Mouse (Mus musculus): ENCODE results near the gene Tmtc4. TPM values are rescaled to one million over a fixed set of nuclear protein-coding genes. Genes with fewer than 3 reads are reported as not detected.

Gene Tmtc4
- polyA plus RNA-seq, 1 experiment from 2014 or later = 30.6 TPM

- Histone ChIP-seq H3K27ac (no peak overlapping the region), H3K4me1 (no peaks in the 10 kb centered on the region), H3K36me3 (no peaks in the 10 kb centered on the region), H3K9me3 (no peaks in the 10 kb centered on the region), H3K4me2 (no peak overlapping the region), H3K9ac (no peak overlapping the region), H3K27me3 (no peaks in the 10 kb centered on the region), H3K4me3 (no peak overlapping the region)
- no peak for ATAC-seq (ENCODE audit: insufficient number of reproducible peaks, insufficient read depth, low FRiP score, low TSS enrichment, low read depth)
- 93% methylated on average over 2 of the region's 2 CpGs for WGBS
Measured at GRCm38 (mm10) chr14:122993935-122994334, 10.1 kb upstream of the Tmtc4 start.

- Histone ChIP-seq H3K9me3 (no peaks in the 10 kb centered on the region), H3K36me3 (no peaks in the 10 kb centered on the region), H3K27ac (no peak overlapping the region), H3K4me1 (no peaks in the 10 kb centered on the region), H3K4me3 (no peak overlapping the region), H3K9ac (no peak overlapping the region), H3K4me2 (no peak overlapping the region), H3K27me3 (no peaks in the 10 kb centered on the region)
- peak; percentile 67; the same call in 1 of the 2 replicates for ATAC-seq (ENCODE audit: insufficient number of reproducible peaks, insufficient read depth, low FRiP score, low TSS enrichment, low read depth)
- whole genome bisulfite sequencing = 49% methylated on average over 6 of the region's 6 CpGs
Measured at GRCm38 (mm10) chr14:122992937-122993336, 9.1 kb upstream of the Tmtc4 start.

GRCm38 (mm10) chr14:122990521-122991052, 6.8 kb upstream of the Tmtc4 start:
- no peak overlapping the region for H3K4me3 ChIP-seq
- H3K4me2 ChIP-seq = no peak overlapping the region
- H3K9ac ChIP-seq = no peak overlapping the region
- WGBS = 77% methylated on average over 4 of the region's 4 CpGs
- no peaks in the 10 kb centered on the region for H3K4me1 ChIP-seq
- no peak overlapping the region for H3K27ac ChIP-seq
- no peaks in the 10 kb centered on the region for H3K9me3 ChIP-seq
- no peaks in the 10 kb centered on the region for H3K27me3 ChIP-seq
- no peak for ATAC-seq (ENCODE audit: insufficient number of reproducible peaks, insufficient read depth, low FRiP score, low TSS enrichment, low read depth)
- H3K36me3 ChIP-seq = no peaks in the 10 kb centered on the region

DNA sequence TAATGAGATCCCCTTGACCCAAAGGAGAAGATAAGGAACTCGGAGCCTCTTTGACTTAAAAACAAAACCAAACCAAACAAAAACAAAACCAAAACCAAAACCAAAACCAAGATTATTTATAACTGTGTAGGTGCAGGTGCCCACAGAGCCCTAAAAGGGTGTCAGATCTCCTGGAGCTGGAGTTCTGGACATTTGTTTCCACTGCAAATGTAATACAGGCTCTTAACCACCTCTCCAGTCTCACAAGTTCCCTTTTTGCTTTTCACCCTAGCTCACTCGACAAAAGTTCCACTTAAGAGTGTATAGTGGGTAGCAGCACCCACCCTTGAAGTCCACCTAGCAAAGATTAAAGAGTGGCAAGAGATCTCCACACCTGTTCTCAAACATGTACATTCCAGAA, 2.6 kb upstream of the Tmtc4 start:
- Histone ChIP-seq H3K36me3 (no peaks in the 10 kb centered on the region), H3K9ac (no peak overlapping the region), H3K4me2 (no peak overlapping the region), H3K27me3 (no peaks in the 10 kb centered on the region), H3K9me3 (no peaks in the 10 kb centered on the region), H3K27ac (no peak overlapping the region), H3K4me1 (peaks cover 18% of the 10 kb centered on the region), H3K4me3 (no peak overlapping the region)
- no peak for ATAC-seq (ENCODE audit: insufficient number of reproducible peaks, insufficient read depth, low FRiP score, low TSS enrichment, low read depth)
- WGBS = 78% methylated on average over 2 of the region's 2 CpGs

DNA sequence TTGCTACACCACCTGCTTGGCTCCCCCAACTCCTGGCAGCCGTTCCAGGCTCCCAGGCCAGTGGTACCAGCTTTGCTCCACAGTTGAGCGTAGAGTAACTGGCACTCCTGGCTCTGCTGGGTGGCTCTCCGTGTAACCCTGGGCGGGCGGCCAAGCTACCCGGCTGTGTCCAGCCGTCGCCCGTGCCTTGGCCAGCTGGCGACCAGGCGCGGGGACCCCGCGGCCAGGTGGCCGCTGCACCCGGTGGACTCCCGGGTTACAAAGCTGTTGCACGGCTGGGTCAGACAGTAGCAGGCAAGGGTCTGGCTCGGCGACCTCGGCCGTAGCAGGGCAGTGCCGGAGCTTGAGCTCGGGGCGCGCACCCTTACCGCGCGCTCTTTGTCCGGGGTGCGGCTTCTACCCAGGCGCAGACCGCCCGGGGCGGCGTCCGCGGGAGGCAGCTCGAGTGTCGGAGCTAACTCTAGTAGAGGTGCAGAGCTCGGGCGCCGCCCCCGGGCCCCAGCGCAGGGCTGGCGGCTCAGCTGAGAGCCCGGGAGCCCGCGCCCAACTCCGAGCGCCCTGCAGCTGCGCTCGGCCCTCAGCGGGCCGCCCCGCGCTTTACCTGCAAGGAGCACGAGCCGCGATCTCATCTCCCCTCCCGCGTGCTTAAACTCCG, 1.1 kb downstream of the Tmtc4 start:
- Histone ChIP-seq H3K9me3 (no peaks in the 10 kb centered on the region), H3K36me3 (peaks cover 2% of the 10 kb centered on the region), H3K27me3 (no peaks in the 10 kb centered on the region), H3K4me2 (peak overlapping the region; percentile 77), H3K9ac (peak overlapping the region; percentile 92), H3K4me1 (peaks cover 23% of the 10 kb centered on the region), H3K4me3 (peak overlapping the region; percentile 74), H3K27ac (peak overlapping the region; percentile 95)
- ATAC-seq (ENCODE audit: insufficient number of reproducible peaks, insufficient read depth, low FRiP score, low TSS enrichment, low read depth) = peak; percentile 82
- 0% methylated on average over 42 of the region's 63 CpGs for WGBS

GRCm38 (mm10) chr14:122981831-122982485, 1.9 kb downstream of the Tmtc4 start:
- 22% methylated on average over 8 of the region's 8 CpGs for WGBS
- Histone ChIP-seq H3K4me1 (peaks cover 23% of the 10 kb centered on the region), H3K27ac (peak overlapping the region; percentile 95; the same call in 1 of the 2 replicates), H3K27me3 (no peaks in the 10 kb centered on the region), H3K9ac (peak overlapping the region; percentile 92), H3K4me3 (peak overlapping the region; percentile 74), H3K36me3 (peaks cover 5% of the 10 kb centered on the region), H3K4me2 (peak overlapping the region; percentile 77), H3K9me3 (no peaks in the 10 kb centered on the region)
- ATAC-seq (ENCODE audit: insufficient number of reproducible peaks, insufficient read depth, low FRiP score, low TSS enrichment, low read depth) = no peak

- no peak overlapping the region for H3K27ac ChIP-seq
- peaks cover 19% of the 10 kb centered on the region for H3K4me1 ChIP-seq
- no peak overlapping the region for H3K4me2 ChIP-seq
- no peak overlapping the region for H3K4me3 ChIP-seq
- no peaks in the 10 kb centered on the region for H3K27me3 ChIP-seq
- 89% methylated on average over 3 of the region's 3 CpGs for WGBS
- no peaks in the 10 kb centered on the region for H3K9me3 ChIP-seq
- ATAC-seq (ENCODE audit: insufficient number of reproducible peaks, insufficient read depth, low FRiP score, low TSS enrichment, low read depth) = no peak
- peaks cover 5% of the 10 kb centered on the region for H3K36me3 ChIP-seq
- no peak overlapping the region for H3K9ac ChIP-seq
Measured at GRCm38 (mm10) chr14:122978871-122979270, 5.0 kb downstream of the Tmtc4 start.

- Histone ChIP-seq H3K9me3 (no peaks in the 10 kb centered on the region), H3K4me2 (no peak overlapping the region), H3K27ac (no peak overlapping the region), H3K27me3 (no peaks in the 10 kb centered on the region), H3K36me3 (peaks cover 14% of the 10 kb centered on the region), H3K4me3 (no peak overlapping the region), H3K4me1 (peaks cover 16% of the 10 kb centered on the region), H3K9ac (no peak overlapping the region)
- WGBS = 87% methylated on average over 1 of the region's 1 CpGs
- no peak for ATAC-seq (ENCODE audit: insufficient number of reproducible peaks, insufficient read depth, low FRiP score, low TSS enrichment, low read depth)
Measured at GRCm38 (mm10) chr14:122977797-122978140, 6.1 kb downstream of the Tmtc4 start.

- no peak for ATAC-seq (ENCODE audit: insufficient number of reproducible peaks, insufficient read depth, low FRiP score, low TSS enrichment, low read depth)
- Histone ChIP-seq H3K9me3 (no peaks in the 10 kb centered on the region), H3K27me3 (no peaks in the 10 kb centered on the region), H3K27ac (no peak overlapping the region), H3K4me3 (no peak overlapping the region), H3K4me2 (no peak overlapping the region), H3K4me1 (peaks cover 13% of the 10 kb centered on the region), H3K36me3 (peaks cover 19% of the 10 kb centered on the region), H3K9ac (no peak overlapping the region)
- WGBS = 83% methylated on average over 9 of the region's 9 CpGs
Measured at GRCm38 (mm10) chr14:122977056-122977796, 6.6 kb downstream of the Tmtc4 start.

DNA sequence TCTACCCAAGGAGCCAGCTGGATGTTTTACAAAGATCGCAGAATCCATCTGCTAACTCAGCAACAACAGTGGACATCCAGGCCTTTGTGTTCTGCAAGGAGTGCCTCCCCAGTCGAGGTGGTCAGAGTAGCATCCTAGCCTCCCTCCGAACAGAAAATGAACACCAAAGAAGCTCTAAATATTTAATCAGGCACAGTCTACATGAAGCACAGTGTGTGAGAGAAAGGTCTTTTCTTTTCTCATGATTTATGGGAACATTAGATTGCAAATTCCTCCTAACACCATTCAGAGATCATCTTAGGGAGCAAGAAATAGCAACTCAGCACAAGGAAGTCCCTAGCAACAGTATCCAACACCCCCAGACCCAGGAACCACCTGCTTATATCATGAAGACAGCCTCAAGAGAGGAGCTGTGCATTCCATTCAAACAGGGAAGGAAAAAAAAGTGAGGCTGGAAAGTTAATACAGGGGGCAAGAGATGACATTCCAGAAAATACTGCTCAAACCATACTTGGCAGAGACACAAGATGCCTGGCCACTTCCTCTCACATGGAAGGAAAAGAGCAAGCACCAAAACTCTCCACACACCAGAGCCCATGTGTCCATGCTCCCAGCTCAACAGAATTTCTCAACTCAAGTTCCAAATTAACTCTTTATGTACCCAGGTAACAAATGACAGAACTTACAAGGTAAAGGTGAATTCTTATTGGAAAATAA, 8.8 kb downstream of the Tmtc4 start:
- WGBS = 84% methylated on average over 3 of the region's 3 CpGs

DNA sequence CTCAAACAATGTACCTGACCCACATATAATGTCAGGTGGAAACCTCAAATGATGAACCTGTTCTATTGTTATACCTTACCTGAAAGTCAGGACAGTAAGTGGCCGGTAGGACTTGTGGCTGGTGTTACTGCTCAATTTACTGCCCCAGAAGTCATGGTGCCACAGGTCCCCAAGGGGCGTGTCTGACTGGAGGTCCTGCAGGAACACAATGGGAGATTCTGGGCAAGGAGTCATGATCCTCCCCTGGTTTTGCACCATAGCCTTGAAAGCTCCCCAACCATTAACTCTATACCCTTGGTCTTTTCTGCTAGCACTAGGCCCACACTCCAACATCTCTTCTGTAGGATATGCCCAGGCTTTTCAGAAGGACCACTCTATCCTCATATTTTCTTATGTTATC, 10.7 kb downstream of the Tmtc4 start:
- Histone ChIP-seq H3K4me1 (no peaks in the 10 kb centered on the region), H3K9ac (no peak overlapping the region), H3K4me2 (no peak overlapping the region), H3K36me3 (peaks cover 60% of the 10 kb centered on the region), H3K27ac (no peak overlapping the region), H3K4me3 (no peak overlapping the region), H3K27me3 (no peaks in the 10 kb centered on the region), H3K9me3 (no peaks in the 10 kb centered on the region)
- ATAC-seq (ENCODE audit: insufficient number of reproducible peaks, insufficient read depth, low FRiP score, low TSS enrichment, low read depth) = no peak
- 90% methylated on average over 2 of the region's 2 CpGs for WGBS

More for the DNA sequence above, 8.8 kb downstream of the Tmtc4 start:
- Histone ChIP-seq H3K36me3 (peaks cover 41% of the 10 kb centered on the region), H3K27me3 (no peaks in the 10 kb centered on the region), H3K27ac (no peak overlapping the region), H3K4me3 (no peak overlapping the region), H3K4me1 (no peaks in the 10 kb centered on the region), H3K9ac (no peak overlapping the region), H3K9me3 (no peaks in the 10 kb centered on the region), H3K4me2 (no peak overlapping the region)
- ATAC-seq (ENCODE audit: insufficient number of reproducible peaks, insufficient read depth, low FRiP score, low TSS enrichment, low read depth) = no peak

Measured in embryonic facial prominence, embryonic 13.5 days (tissue).